Mouse (Mus musculus): Measurements from ENCODE around the gene Zfp322a. TPM values are rescaled to one million over a fixed set of nuclear protein-coding genes. Genes with fewer than 3 reads are reported as not detected.

Zfp322a gene
- polyA plus RNA-seq, 1 experiment: 6.1 TPM

- H3K4me3 ChIP-seq (replicated peaks; ENCODE audit: control insufficient read depth, low read depth, low read length): no peak overlapping the region
- H3K4me1 ChIP-seq (ENCODE audit: control insufficient read depth, insufficient read depth, low read length): no peaks in the 10 kb centered on the region; the same call in 1 of the 2 replicates
- no peak overlapping the region for H3K27ac ChIP-seq (ENCODE audit: control insufficient read depth, insufficient read depth, low read depth, low read length, poor library complexity)
- WGBS: 11% methylated on average over 24 of the region's 24 CpGs
- TF ChIP-seq POLR2A (IDR thresholded peaks at IDR 0.05; ENCODE audit: borderline replicate concordance, control insufficient read depth, low read depth, low read length) (no peak), CTCF (IDR thresholded peaks at IDR 0.05; ENCODE audit: control insufficient read depth, insufficient read depth, low read length) (no peak)
These were observed 61.8 kb downstream of the Zfp322a start for GRCm38 (mm10) chr13:23307069-23307814.

DNA sequence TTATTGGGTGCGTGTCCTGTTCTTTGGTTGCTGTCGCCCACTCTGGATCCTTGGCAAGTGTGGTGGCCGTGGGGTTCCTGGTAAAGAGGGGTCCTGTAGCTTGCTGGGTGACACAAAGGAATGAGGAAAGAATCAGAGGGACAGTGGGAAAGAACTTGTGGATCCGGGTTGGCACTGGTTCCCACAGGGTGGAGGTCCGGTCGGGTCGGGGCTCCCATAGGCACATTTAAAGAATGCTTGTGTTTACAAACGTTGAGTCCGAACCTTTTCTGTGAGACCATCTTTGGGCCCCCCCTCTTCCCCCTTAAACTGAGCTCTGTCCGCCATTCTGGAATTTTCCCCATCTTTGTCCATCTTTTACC lies 62.3 kb downstream of the Zfp322a start:
- TF ChIP-seq CTCF (IDR thresholded peaks at IDR 0.05; ENCODE audit: control insufficient read depth, insufficient read depth, low read length): no peak
- no peak for TF ChIP-seq POLR2A (IDR thresholded peaks at IDR 0.05; ENCODE audit: borderline replicate concordance, control insufficient read depth, low read depth, low read length)
- H3K27ac ChIP-seq (ENCODE audit: control insufficient read depth, insufficient read depth, low read depth, low read length, poor library complexity): no peak overlapping the region
- no peaks in the 10 kb centered on the region; the same call in 1 of the 2 replicates for H3K4me1 ChIP-seq (ENCODE audit: control insufficient read depth, insufficient read depth, low read length)
- H3K4me3 ChIP-seq (replicated peaks; ENCODE audit: control insufficient read depth, low read depth, low read length): no peak overlapping the region
- 38% methylated on average over 10 of the region's 10 CpGs for WGBS

Other genes with a start within 250 kb of the Zfp322a start
- 0.22 TPM in 1 of 2 replicates, not detected in the other for gene Vmn1r218, start 236.1 kb downstream of the Zfp322a start, polyA plus RNA-seq (2011; ENCODE audit: insufficient read depth, insufficient read length, low replicate concordance, missing spikeins)
- gene Vmn1r219, start 209.9 kb downstream of the Zfp322a start, polyA plus RNA-seq (2011; ENCODE audit: insufficient read depth, insufficient read length, low replicate concordance, missing spikeins): not detected in 2 replicates
- gene Vmn1r220, start 181.2 kb downstream of the Zfp322a start, polyA plus RNA-seq (2011; ENCODE audit: insufficient read depth, insufficient read length, low replicate concordance, missing spikeins): not detected in 2 replicates
- not detected in 2 replicates for gene Vmn1r221, start 155.1 kb downstream of the Zfp322a start, polyA plus RNA-seq (2011; ENCODE audit: insufficient read depth, insufficient read length, low replicate concordance, missing spikeins)
- not detected in 2 replicates for gene Vmn1r222, start 133.3 kb downstream of the Zfp322a start, polyA plus RNA-seq (2011; ENCODE audit: insufficient read depth, insufficient read length, low replicate concordance, missing spikeins)
- gene Vmn1r223, start 122.1 kb downstream of the Zfp322a start, polyA plus RNA-seq (2011; ENCODE audit: insufficient read depth, insufficient read length, low replicate concordance, missing spikeins): not detected in 2 replicates
- gene Abt1, start 54.7 kb upstream of the Zfp322a start, polyA plus RNA-seq (2011; ENCODE audit: insufficient read depth, insufficient read length, low replicate concordance, missing spikeins): 8.5 and 10.4 TPM in 2 replicates
- gene Btn1a1, start 96.7 kb upstream of the Zfp322a start, polyA plus RNA-seq (2011; ENCODE audit: insufficient read depth, insufficient read length, low replicate concordance, missing spikeins): 0.87 and 3.1 TPM in 2 replicates
- 0.47 TPM in 1 of 2 replicates, not detected in the other for gene Btn2a2, start 119.6 kb upstream of the Zfp322a start, polyA plus RNA-seq (2011; ENCODE audit: insufficient read depth, insufficient read length, low replicate concordance, missing spikeins)
- gene Hist1h4h, start 161.8 kb upstream of the Zfp322a start, polyA plus RNA-seq (2011; ENCODE audit: insufficient read depth, insufficient read length, low replicate concordance, missing spikeins): 23.3 and 39.5 TPM in 2 replicates
- 105 and 151 TPM in 2 replicates for gene Hist1h2af, start 164.7 kb upstream of the Zfp322a start, polyA plus RNA-seq (2011; ENCODE audit: insufficient read depth, insufficient read length, low replicate concordance, missing spikeins)
- 16.1 and 17.7 TPM in 2 replicates for gene Hist1h3g, start 166.2 kb upstream of the Zfp322a start, polyA plus RNA-seq (2011; ENCODE audit: insufficient read depth, insufficient read length, low replicate concordance, missing spikeins)
- gene Hist1h2bh, start 174.2 kb upstream of the Zfp322a start, polyA plus RNA-seq (2011; ENCODE audit: insufficient read depth, insufficient read length, low replicate concordance, missing spikeins): 6.8 and 11.4 TPM in 2 replicates
- 3.0 and 6.4 TPM in 2 replicates for gene Hist1h3f, start 174.8 kb upstream of the Zfp322a start, polyA plus RNA-seq (2011; ENCODE audit: insufficient read depth, insufficient read length, low replicate concordance, missing spikeins)
- gene Hist1h4f, start 182.4 kb upstream of the Zfp322a start, polyA plus RNA-seq (2011; ENCODE audit: insufficient read depth, insufficient read length, low replicate concordance, missing spikeins): 114 and 284 TPM in 2 replicates
- gene Hist1h1d, start 184.1 kb upstream of the Zfp322a start, polyA plus RNA-seq (2011; ENCODE audit: insufficient read depth, insufficient read length, low replicate concordance, missing spikeins): 9.7 and 12.7 TPM in 2 replicates
- 5.3 and 12.9 TPM in 2 replicates for gene Hist1h3e, start 193.2 kb upstream of the Zfp322a start, polyA plus RNA-seq (2011; ENCODE audit: insufficient read depth, insufficient read length, low replicate concordance, missing spikeins)
- gene Hist1h2ae, start 202.0 kb upstream of the Zfp322a start, polyA plus RNA-seq (2011; ENCODE audit: insufficient read depth, insufficient read length, low replicate concordance, missing spikeins): 12.5 and 23.9 TPM in 2 replicates
- 65.5 and 109 TPM in 2 replicates for gene Hist1h2bg, start 202.2 kb upstream of the Zfp322a start, polyA plus RNA-seq (2011; ENCODE audit: insufficient read depth, insufficient read length, low replicate concordance, missing spikeins)
- 32.4 and 40.5 TPM in 2 replicates for gene Hist1h2bf, start 205.0 kb upstream of the Zfp322a start, polyA plus RNA-seq (2011; ENCODE audit: insufficient read depth, insufficient read length, low replicate concordance, missing spikeins)
- 2.6 and 4.3 TPM in 2 replicates for gene Hist1h2ad, start 205.2 kb upstream of the Zfp322a start, polyA plus RNA-seq (2011; ENCODE audit: insufficient read depth, insufficient read length, low replicate concordance, missing spikeins)
- gene Hist1h3d, start 206.6 kb upstream of the Zfp322a start, polyA plus RNA-seq (2011; ENCODE audit: insufficient read depth, insufficient read length, low replicate concordance, missing spikeins): 7.1 and 11.3 TPM in 2 replicates
- 50.4 and 64.8 TPM in 2 replicates for gene Hist1h4d, start 212.4 kb upstream of the Zfp322a start, polyA plus RNA-seq (2011; ENCODE audit: insufficient read depth, insufficient read length, low replicate concordance, missing spikeins)

Data from bone marrow, adult 2 months (tissue).